Mouse (Mus musculus) embryo, embryonic 11.5 days (tissue): ENCODE measurements at regions not wholly inside any gene's neighbourhood (a gene's known extent, or its start where the extent isn't known, plus 50 kb on each side); places are given as distances from the start of the nearest gene placed in this dataset.

Experiments
- DNase-seq: peaks from one replicate; pipeline ENCODE4 v3.0.0-alpha.2; 2012; ENCODE audit warnings: low read depth, low spot score

- DNase-seq: no peak
Observed at GRCm38 (mm10) chr12:10078341-10078740, 291.4 kb upstream of the Nt5c1b start.

GRCm38 (mm10) chr12:10079482-10079881 lies 290.3 kb upstream of the Nt5c1b start:
- no peak for DNase-seq

GRCm38 (mm10) chr12:10112874-10113453 lies 256.8 kb upstream of the Nt5c1b start:
- DNase-seq: no peak

GRCm38 (mm10) chr12:10122102-10122501 lies 247.7 kb upstream of the Nt5c1b start:
- no peak for DNase-seq

- no peak for DNase-seq
Observed at GRCm38 (mm10) chr12:10127995-10128573, 241.7 kb upstream of the Nt5c1b start.

GRCm38 (mm10) chr12:10134141-10134540 lies 235.6 kb upstream of the Nt5c1b start:
- no peak for DNase-seq

GRCm38 (mm10) chr12:10135915-10136314 lies 233.9 kb upstream of the Nt5c1b start:
- no peak for DNase-seq

- DNase-seq: no peak
Observed at GRCm38 (mm10) chr12:10140131-10140530, 229.6 kb upstream of the Nt5c1b start.

- no peak for DNase-seq
Observed at GRCm38 (mm10) chr12:10160837-10161236, 208.9 kb upstream of the Nt5c1b start.

- no peak for DNase-seq
Observed at GRCm38 (mm10) chr12:10168042-10168441, 201.7 kb upstream of the Nt5c1b start.

- no peak for DNase-seq
Observed at GRCm38 (mm10) chr12:10168581-10168980, 201.2 kb upstream of the Nt5c1b start.

GRCm38 (mm10) chr12:10178718-10179117 lies 191.1 kb upstream of the Nt5c1b start:
- DNase-seq: no peak

- no peak for DNase-seq
Observed at GRCm38 (mm10) chr12:10179147-10179814, 190.5 kb upstream of the Nt5c1b start.

GRCm38 (mm10) chr12:10179815-10180468 lies 189.8 kb upstream of the Nt5c1b start:
- no peak for DNase-seq

GRCm38 (mm10) chr12:10182589-10182988 lies 187.2 kb upstream of the Nt5c1b start:
- DNase-seq: no peak

GRCm38 (mm10) chr12:10186576-10186975 lies 183.2 kb upstream of the Nt5c1b start:
- no peak for DNase-seq

GRCm38 (mm10) chr12:10189746-10190145 lies 180.0 kb upstream of the Nt5c1b start:
- DNase-seq: no peak

GRCm38 (mm10) chr12:10197906-10198460 lies 171.8 kb upstream of the Nt5c1b start:
- no peak for DNase-seq

GRCm38 (mm10) chr12:10209841-10210240 lies 159.9 kb upstream of the Nt5c1b start:
- no peak for DNase-seq

GRCm38 (mm10) chr12:10222821-10223220 lies 147.0 kb upstream of the Nt5c1b start:
- DNase-seq: no peak

GRCm38 (mm10) chr12:10223832-10224231 lies 145.9 kb upstream of the Nt5c1b start:
- DNase-seq: no peak

- no peak for DNase-seq
Observed at GRCm38 (mm10) chr12:10231144-10231543, 138.6 kb upstream of the Nt5c1b start.
